Mouse (Mus musculus) CH12.LX (cell line): ENCODE measurements around the gene Ttbk1. TPM values are rescaled to one million over a fixed set of nuclear protein-coding genes. Genes with fewer than 3 reads are reported as not detected.

Source experiments
- DNase-seq: peaks from one replicate; pipeline ENCODE4 v3.0.0-alpha.2; 2013; ENCODE audit errors: extremely low read depth
- H3K27ac ChIP-seq: 2 replicates; pipeline ENCODE4 v1.5.1; 2012; ENCODE audit warnings: low read depth, mild to moderate bottlenecking, control low read depth, moderate library complexity; ENCODE audit not compliant: insufficient read depth
- H3K27me3 ChIP-seq: replicated peaks from 2 replicates; pipeline ENCODE3; 2012; ENCODE audit warnings: inconsistent platforms
- H3K36me3 ChIP-seq, 2 experiments: replicated peaks in 1 of 2; 2 replicates each; pipeline versions ENCODE3 to v1.6.1; 2012; ENCODE audit warnings: inconsistent platforms in 1 of 2, low read length in 1 of 2, mild to moderate bottlenecking in 1 of 2, mixed read lengths in 1 of 2, moderate library complexity in 1 of 2; ENCODE audit not compliant: control insufficient read depth in 1 of 2, insufficient read depth in 1 of 2
- H3K4me1 ChIP-seq, 2 experiments: 2 replicates each; pipeline ENCODE4 v1.6.1; 2012; ENCODE audit warnings: inconsistent platforms in 1 of 2, moderate library complexity in 1 of 2; ENCODE audit not compliant: insufficient read depth in 2 of 2, control insufficient read depth in 1 of 2
- H3K4me2 ChIP-seq: 2 replicates; pipeline ENCODE4 v1.6.1; 2012; ENCODE audit warnings: low read depth, mild to moderate bottlenecking, control low read depth; ENCODE audit not compliant: poor library complexity, insufficient read depth, severe bottlenecking
- H3K4me3 ChIP-seq, 3 experiments: fragments of 150-350 bp in 1 of 3; sonication (generic) in 1 of 3; replicated peaks in 1 of 3; 2 replicates each; pipeline versions ENCODE3 to v1.5.1; 2011 to 2012; ENCODE audit warnings: low read depth in 2 of 3, low read length in 2 of 3, mild to moderate bottlenecking in 2 of 3, moderate library complexity in 2 of 3, control low read depth in 1 of 3, improper control_type of control experiment in 1 of 3, inconsistent platforms in 1 of 3, mixed read lengths in 1 of 3; ENCODE audit not compliant: poor library complexity in 1 of 3
- H3K79me2 ChIP-seq: replicated peaks from 2 replicates; pipeline ENCODE4 v1.6.1; 2012; ENCODE audit warnings: mild to moderate bottlenecking, moderate library complexity; ENCODE audit not compliant: control insufficient read depth, poor library complexity, insufficient read depth, severe bottlenecking; ENCODE audit errors: extremely low read depth
- H3K9ac ChIP-seq: 2 replicates; pipeline ENCODE4 v1.6.1; 2012; ENCODE audit warnings: low read depth, mild to moderate bottlenecking, control low read depth, moderate library complexity; ENCODE audit not compliant: insufficient read depth
- H3K9me3 ChIP-seq: replicated peaks from 2 replicates; pipeline ENCODE3; 2012; ENCODE audit warnings: low read length, inconsistent platforms, mixed read lengths
- BHLHE40 ChIP-seq: IDR thresholded peaks from 2 replicates; pipeline ENCODE4 v1.6.1; 2011; ENCODE audit warnings: mild to moderate bottlenecking, low read depth, low read length, improper control_type of control experiment
- CHD2 ChIP-seq: IDR thresholded peaks from 2 replicates; pipeline ENCODE4 v1.6.1; 2011; ENCODE audit warnings: low read length, improper control_type of control experiment
- CTCF ChIP-seq, 2 experiments: IDR thresholded peaks in 1 of 2; conservative IDR thresholded peaks in 1 of 2; 2 replicates each; pipeline ENCODE4 v1.5.1; 2011 to 2012; ENCODE audit warnings: low read depth in 2 of 2, low read length in 2 of 2, improper control_type of control experiment in 1 of 2, inconsistent platforms in 1 of 2, mild to moderate bottlenecking in 1 of 2, moderate library complexity in 1 of 2
- ETS1 ChIP-seq: conservative IDR thresholded peaks from 2 replicates; pipeline ENCODE4 v1.6.1; 2012; ENCODE audit warnings: low read depth, mild to moderate bottlenecking, inconsistent platforms, low read length, improper control_type of control experiment, moderate library complexity
- HCFC1 ChIP-seq: IDR thresholded peaks from 2 replicates; pipeline ENCODE4 v1.6.1; 2012; ENCODE audit warnings: low read depth, mild to moderate bottlenecking, inconsistent platforms, low read length, improper control_type of control experiment
- JUN ChIP-seq: IDR thresholded peaks from 2 replicates; pipeline ENCODE4 v1.6.1; 2011; ENCODE audit warnings: low read depth, mild to moderate bottlenecking, low read length, improper control_type of control experiment, moderate library complexity; ENCODE audit not compliant: insufficient read depth
- KAT2A ChIP-seq: IDR thresholded peaks from 2 replicates; pipeline ENCODE4 v1.6.1; 2012; ENCODE audit warnings: low read length, improper control_type of control experiment, inconsistent platforms; ENCODE audit not compliant: insufficient replicate concordance
- MAFK ChIP-seq: IDR thresholded peaks from 2 replicates; pipeline ENCODE4 v1.6.1; 2011; ENCODE audit warnings: low read length, improper control_type of control experiment; ENCODE audit not compliant: insufficient replicate concordance
- MYC ChIP-seq: IDR thresholded peaks from 2 replicates; pipeline ENCODE4 v1.6.1; 2011; ENCODE audit warnings: low read depth, mild to moderate bottlenecking, improper control_type of control experiment, low read length
- RCOR1 ChIP-seq: conservative IDR thresholded peaks from 2 replicates; pipeline ENCODE4 v1.6.1; 2012; ENCODE audit warnings: low read depth, mild to moderate bottlenecking, inconsistent platforms, low read length, improper control_type of control experiment
- SMC3 ChIP-seq: IDR thresholded peaks from 2 replicates; pipeline ENCODE4 v1.6.1; 2011; ENCODE audit warnings: low read depth, low read length, improper control_type of control experiment
- UBTF ChIP-seq: IDR thresholded peaks from 2 replicates; pipeline ENCODE4 v1.6.1; 2012; ENCODE audit warnings: low read depth, mild to moderate bottlenecking, inconsistent platforms, low read length, improper control_type of control experiment, moderate library complexity
- dilution Hi-C: fragments of 300-500 bp; cut with MboI; formaldehyde crosslinking; loops from 2 replicates; pipeline ENCODE4 v1.14.3; 2020; ENCODE audit warnings: low sequenced_read_pairs; ENCODE audit not compliant: extremely low pct_unique_long_range_greater_than_20kb, extremely low pct_ligation_motif_present
- in situ Hi-C: fragments of 300-500 bp; cut with MboI; formaldehyde crosslinking; loops from 3 replicates; pipeline ENCODE4 v1.14.3; 2019; ENCODE audit warnings: low sequenced_read_pairs, low pct_ligation_motif_present, low pct_unique_long_range_greater_than_20kb, mixed read lengths
- polyA plus RNA-seq: library from polyadenylated mRNA; unstranded; fragments of >175 nt; gene quantifications from 2 replicates; pipeline ENCODE4 v1.2.1, GENCODE M21; 2012; ENCODE audit warnings: low read depth; ENCODE audit not compliant: insufficient read length
- total RNA-seq, 2 experiments: library from RNA; depleted of rRNA; stranded (reverse); fragments of 300-350 nt in 1 of 2; fragments of >200 nt in 1 of 2; gene quantifications; 2 replicates each; pipeline ENCODE4 v1.2.3; 2012 to 2014

Ttbk1 gene
- total and polyA plus RNA-seq, 3 experiments: 0.08 TPM; not detected in 2

DNA sequence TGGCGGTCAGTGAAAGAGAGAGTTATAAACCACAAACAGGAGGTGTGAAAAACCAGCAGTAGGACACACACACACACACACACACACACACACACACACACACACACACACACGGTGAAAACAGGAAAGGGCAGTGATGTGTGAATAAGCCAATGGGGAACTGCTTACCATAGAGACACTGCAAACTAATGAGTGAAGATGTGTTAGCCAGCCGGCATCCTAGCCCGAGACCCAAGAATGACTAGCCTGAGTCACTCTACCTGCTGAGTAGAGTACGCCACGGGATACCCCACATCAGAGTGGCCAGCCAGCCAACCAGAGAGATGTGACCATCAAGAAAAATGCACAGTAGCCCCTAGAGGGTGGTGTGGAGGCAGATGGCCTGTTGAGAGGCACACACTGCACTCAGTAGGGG is 3.0 kb downstream of the Ttbk1 start:
- Histone ChIP-seq H3K36me3 (no peaks in the 10 kb centered on the region), H3K9ac (0 out of 2 replicates have a peak overlapping the region, but pooled peaks have one; percentile 13), H3K27ac (no peak overlapping the region), H3K4me1 (peaks cover 12 to 13% of the 10 kb centered on the region in 2 experiments), H3K27me3 (peaks cover 92% of the 10 kb centered on the region), H3K4me3 (peak overlapping the region in 1 of 3 experiments; percentile 5), H3K4me2 (peak overlapping the region; percentile 45), H3K9me3 (no peaks in the 10 kb centered on the region), H3K79me2 (no peaks in the 10 kb centered on the region)
- TF ChIP-seq CTCF (conservative IDR thresholded peaks at IDR 0.05 in 1 of 2, IDR thresholded peaks at IDR 0.05 in 1 of 2; ENCODE audit: low read depth in 2 of 2, low read length in 2 of 2): peak in 1 of 2 experiments; percentile 46; a peak in 2 of 4 replicates
- no peak for TF ChIP-seq BHLHE40
- no peak for TF ChIP-seq CHD2
- no peak for TF ChIP-seq RCOR1
- no peak for TF ChIP-seq UBTF
- 0 out of 2 replicates have a peak, but pooled peaks have one; percentile 9 for TF ChIP-seq MAFK
- dilution Hi-C loops: no loop called here
- in situ Hi-C loops: no loop called here
- no peak for DNase-seq

DNA sequence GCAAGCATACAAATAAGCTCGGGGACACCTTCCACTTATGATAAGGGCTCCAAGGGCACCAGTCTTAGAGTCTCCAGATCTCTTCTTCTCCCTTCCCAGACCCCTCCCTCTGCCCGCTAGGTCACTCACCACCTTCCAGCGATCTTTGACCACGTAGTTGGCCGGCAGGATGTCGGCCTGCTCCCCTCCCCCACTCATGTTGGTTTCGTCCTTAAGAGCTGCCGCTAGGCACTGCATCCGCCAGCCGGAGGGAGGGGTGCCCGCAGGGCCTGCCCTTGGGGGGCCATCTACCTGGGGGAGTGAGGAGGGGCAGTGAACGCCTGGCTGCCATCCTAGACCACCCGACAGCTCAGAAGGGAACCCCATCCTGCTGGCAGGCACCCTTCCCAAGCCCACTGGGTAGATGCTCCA is 3.4 kb downstream of the Ttbk1 start:
- Histone ChIP-seq H3K4me2 (peak overlapping the region; percentile 45), H3K9me3 (no peaks in the 10 kb centered on the region), H3K36me3 (no peaks in the 10 kb centered on the region), H3K79me2 (no peaks in the 10 kb centered on the region), H3K9ac (0 out of 2 replicates have a peak overlapping the region, but pooled peaks have one; percentile 13), H3K27me3 (peaks cover 94% of the 10 kb centered on the region), H3K4me1 (peaks cover 12 to 13% of the 10 kb centered on the region in 2 experiments), H3K27ac (no peak overlapping the region), H3K4me3 (peak overlapping the region in 1 of 3 experiments; percentile 5)
- DNase-seq: no peak
- dilution Hi-C loops: no loop called here
- in situ Hi-C loops: no loop called here
- TF ChIP-seq BHLHE40 (no peak), UBTF (0 out of 2 replicates have a peak, but pooled peaks have one; percentile 35)

DNA sequence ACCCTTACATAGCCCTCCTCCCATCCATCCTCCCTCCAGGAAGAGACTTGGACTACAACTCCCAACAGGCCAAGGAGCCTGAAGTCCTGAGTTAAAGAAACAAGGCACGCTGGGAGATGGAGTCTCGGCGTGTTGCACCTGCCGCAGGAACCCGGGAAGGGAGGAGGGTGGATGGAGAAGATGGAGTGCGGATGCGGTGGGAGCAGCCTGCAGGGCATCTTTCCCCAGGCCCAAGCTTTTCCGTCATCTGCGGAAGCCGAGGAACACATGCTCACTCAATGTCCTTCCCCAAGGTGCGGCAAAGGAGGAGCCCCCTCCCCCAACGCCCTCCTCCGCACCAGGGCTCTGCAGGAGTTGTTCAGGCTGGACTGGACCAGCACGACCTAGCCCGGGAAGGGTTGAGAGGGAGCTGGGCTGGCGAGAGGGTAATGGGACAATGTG is 3.9 kb downstream of the Ttbk1 start:
- Histone ChIP-seq H3K27ac (no peak overlapping the region), H3K79me2 (no peaks in the 10 kb centered on the region), H3K9me3 (no peaks in the 10 kb centered on the region), H3K36me3 (no peaks in the 10 kb centered on the region), H3K4me3 (no peak overlapping the region), H3K4me1 (peaks cover 12 to 13% of the 10 kb centered on the region in 2 experiments), H3K9ac (no peak overlapping the region), H3K27me3 (peaks cover 96% of the 10 kb centered on the region), H3K4me2 (peak overlapping the region; percentile 45; the same call in 1 of the 2 replicates)
- dilution Hi-C loops: no loop called here
- no peak for DNase-seq
- in situ Hi-C loops: no loop called here
- TF ChIP-seq KAT2A (0 out of 2 replicates have a peak, but pooled peaks have one; percentile 51), MYC (no peak), HCFC1 (peak; percentile 83), SMC3 (no peak), JUN (no peak), ETS1 (no peak)
